Mouse (Mus musculus): ENCODE measurements at regions not wholly inside any gene's neighbourhood (a gene's known extent, or its start where the extent isn't known, plus 50 kb on each side); places are given as distances from the start of the nearest gene placed in this dataset.

- intact Hi-C loops (cut with DNase I; ENCODE audit: low total_unique reads), result no loop called here
- no peak for DNase-seq
Measured at GRCm38 (mm10) chr19:57541693-57542314, 69.0 kb upstream of the Atrnl1 start.

- intact Hi-C loops (cut with DNase I; ENCODE audit: low total_unique reads), result no loop called here
- no peak for DNase-seq
Measured at GRCm38 (mm10) chr19:57542506-57542905, 68.3 kb upstream of the Atrnl1 start.

- intact Hi-C loops (cut with DNase I; ENCODE audit: low total_unique reads), result no loop called here
- peak; percentile 44 for DNase-seq
Measured at GRCm38 (mm10) chr19:57543681-57544214, 67.1 kb upstream of the Atrnl1 start.

GRCm38 (mm10) chr19:57544229-57544879, 66.5 kb upstream of the Atrnl1 start:
- no peak for DNase-seq
- intact Hi-C loops (cut with DNase I; ENCODE audit: low total_unique reads), result no loop called here

GRCm38 (mm10) chr19:57545071-57545470, 65.8 kb upstream of the Atrnl1 start:
- DNase-seq, result no peak
- intact Hi-C loops (cut with DNase I; ENCODE audit: low total_unique reads), result no loop called here

- DNase-seq, result no peak
- intact Hi-C loops (cut with DNase I; ENCODE audit: low total_unique reads), result no loop called here
Measured at GRCm38 (mm10) chr19:57546039-57546438, 64.8 kb upstream of the Atrnl1 start.

GRCm38 (mm10) chr19:57546519-57546918, 64.3 kb upstream of the Atrnl1 start:
- intact Hi-C loops (cut with DNase I; ENCODE audit: low total_unique reads), result no loop called here
- no peak for DNase-seq

- intact Hi-C loops (cut with DNase I; ENCODE audit: low total_unique reads), result no loop called here
- no peak for DNase-seq
Measured at GRCm38 (mm10) chr19:57548093-57548492, 62.7 kb upstream of the Atrnl1 start.

- intact Hi-C loops (cut with DNase I; ENCODE audit: low total_unique reads), result no loop called here
- DNase-seq, result no peak
Measured at GRCm38 (mm10) chr19:57548661-57549060, 62.2 kb upstream of the Atrnl1 start.

- DNase-seq, result no peak
- intact Hi-C loops (cut with DNase I; ENCODE audit: low total_unique reads), result no loop called here
Measured at GRCm38 (mm10) chr19:57552964-57553740, 57.7 kb upstream of the Atrnl1 start.

- intact Hi-C loops (cut with DNase I; ENCODE audit: low total_unique reads), result no loop called here
- DNase-seq, result no peak
Measured at GRCm38 (mm10) chr19:57554086-57554485, 56.7 kb upstream of the Atrnl1 start.

- intact Hi-C loops (cut with DNase I; ENCODE audit: low total_unique reads), result no loop called here
- no peak for DNase-seq
Measured at GRCm38 (mm10) chr19:57555313-57555712, 55.5 kb upstream of the Atrnl1 start.

GRCm38 (mm10) chr19:57558420-57558967, 52.3 kb upstream of the Atrnl1 start:
- intact Hi-C loops (cut with DNase I; ENCODE audit: low total_unique reads), result no loop called here
- DNase-seq, result no peak

- DNase-seq, result no peak
- intact Hi-C loops (cut with DNase I; ENCODE audit: low total_unique reads), result no loop called here
Measured at GRCm38 (mm10) chr19:57560757-57561156, 50.1 kb upstream of the Atrnl1 start.

All from gastrocnemius, postnatal 14 days (tissue).